Mouse (Mus musculus): ENCODE measurements at regions not wholly inside any gene's neighbourhood (a gene's known extent, or its start where the extent isn't known, plus 50 kb on each side); places are given as distances from the start of the nearest gene placed in this dataset.
A peak's percentile ranks its signal among the peaks of the same experiment; 100 is the strongest.

GRCm38 (mm10) chr3:137728689-137729088 is 57.4 kb downstream of the Gm21962 start:
- no peak for DNase-seq (ENCODE audit: low spot score in 2 of 2)

GRCm38 (mm10) chr3:137729421-137729820 is 58.1 kb downstream of the Gm21962 start:
- DNase-seq (ENCODE audit: low spot score in 2 of 2), result no peak

DNA sequence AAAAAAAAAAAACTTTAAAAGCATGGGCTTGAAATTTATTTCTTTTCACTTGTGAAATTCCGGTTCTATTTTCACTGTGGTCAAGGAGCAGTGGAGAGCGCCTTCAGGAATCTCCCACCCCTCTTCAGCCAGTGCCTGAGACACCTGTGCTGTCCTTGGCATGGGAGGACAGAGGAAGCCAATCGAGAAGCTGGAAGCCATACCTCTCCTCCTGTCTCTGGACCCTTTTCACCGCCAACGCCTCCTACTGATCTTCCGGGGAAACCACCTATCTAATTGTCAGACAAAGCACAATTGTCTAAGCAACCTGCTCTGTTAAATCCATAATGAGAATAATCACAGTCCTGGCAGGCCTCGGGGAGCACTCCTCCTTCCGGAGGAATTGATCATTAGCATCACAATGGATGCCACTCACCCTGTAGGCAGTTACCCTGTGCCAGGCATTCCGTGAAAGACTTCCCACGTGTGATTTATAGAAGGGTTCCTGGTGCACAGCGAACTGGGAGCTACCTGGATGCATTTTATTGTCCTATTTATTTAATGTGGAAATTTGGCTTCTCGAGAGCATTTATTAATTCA is 66.0 kb downstream of the Gm21962 start:
- no peak for DNase-seq (ENCODE audit: low spot score in 2 of 2)

GRCm38 (mm10) chr3:137741528-137741927 is 70.2 kb downstream of the Gm21962 start:
- DNase-seq (ENCODE audit: low spot score in 2 of 2), result no peak

DNA sequence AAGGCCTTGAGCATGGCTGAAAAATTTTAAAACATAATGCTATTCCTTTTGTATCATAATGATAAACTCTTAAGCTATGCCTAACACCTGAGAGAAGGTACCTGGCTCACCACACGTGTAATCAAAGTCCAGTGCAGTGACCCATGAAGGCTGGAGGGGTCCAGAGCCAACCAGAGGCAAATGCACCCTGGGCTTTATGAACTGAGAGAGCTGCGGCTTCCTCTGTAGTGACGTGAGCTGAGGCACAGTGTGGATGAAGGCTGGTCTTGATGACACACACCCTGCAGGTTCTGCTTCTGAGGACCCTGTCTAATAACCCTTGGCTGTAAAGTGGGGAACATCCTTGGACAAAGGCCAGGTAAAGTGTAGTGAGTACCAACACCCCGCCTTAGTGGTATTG is 70.8 kb downstream of the Gm21962 start:
- no peak for DNase-seq (ENCODE audit: low spot score in 2 of 2)

GRCm38 (mm10) chr3:137751732-137752260 is 80.5 kb downstream of the Gm21962 start:
- DNase-seq (ENCODE audit: low spot score in 2 of 2), result no peak

DNA sequence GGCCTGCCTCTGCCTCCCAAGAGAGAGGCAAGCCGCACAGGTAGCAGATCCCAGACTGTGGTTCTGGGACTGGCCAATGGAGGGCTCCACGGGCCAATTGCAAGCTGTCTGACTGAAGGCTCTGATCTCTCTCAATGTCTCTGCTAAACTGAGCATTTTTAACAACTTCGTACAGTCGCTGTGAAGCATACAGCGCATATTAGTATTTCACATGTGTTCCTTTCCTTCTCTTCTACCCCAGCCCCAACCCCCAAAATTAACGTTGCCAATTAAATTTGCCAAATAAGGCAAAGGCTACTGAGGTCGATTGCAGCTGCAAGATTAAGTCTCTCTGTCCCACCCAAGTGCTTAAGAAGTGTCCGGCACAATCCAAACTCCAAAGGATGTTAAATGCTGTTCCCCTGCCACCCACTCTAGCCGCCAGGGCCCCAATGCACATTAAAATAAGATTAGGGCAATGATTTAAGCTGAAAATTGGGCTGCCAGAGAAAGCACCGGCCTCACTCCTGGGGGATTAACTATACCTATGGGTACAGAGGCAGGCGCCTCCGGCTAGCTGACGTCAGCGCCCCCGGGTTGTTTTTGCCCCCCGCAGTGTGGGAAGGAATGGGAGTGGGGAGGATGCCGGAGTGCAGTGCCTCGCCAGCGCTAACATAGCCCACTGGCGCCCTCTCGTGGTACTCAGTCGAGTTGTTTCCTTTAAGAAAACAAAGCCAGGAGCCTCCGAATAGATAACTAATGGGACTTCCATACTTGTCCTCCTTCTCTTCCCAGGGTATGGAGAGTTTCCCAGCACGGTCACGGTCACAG is 81.3 kb downstream of the Gm21962 start:
- peak; percentile 73 to 85 for DNase-seq (ENCODE audit: low spot score in 2 of 2)

- DNase-seq (ENCODE audit: low spot score in 2 of 2), result no peak
Measured at GRCm38 (mm10) chr3:137753257-137753654, 81.9 kb downstream of the Gm21962 start.

DNA sequence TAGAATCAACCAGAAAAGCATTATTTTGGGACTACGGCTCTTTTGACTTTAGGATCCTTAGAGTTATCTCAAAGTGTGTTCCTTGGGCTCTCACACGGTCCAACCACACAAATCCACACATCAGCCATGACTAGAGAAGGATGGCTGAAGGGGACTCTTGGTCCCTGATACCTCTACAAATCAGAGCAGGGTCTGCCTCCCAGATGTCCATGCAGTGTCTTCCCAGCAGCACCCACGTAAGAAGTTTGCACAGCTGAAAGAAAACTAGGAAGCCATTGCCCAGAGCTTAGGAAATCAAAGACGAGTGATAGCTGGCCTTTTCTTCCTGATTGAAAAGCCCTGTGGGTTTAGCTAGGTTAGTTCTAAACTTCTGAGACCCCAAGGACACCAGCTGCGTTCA is 84.1 kb downstream of the Gm21962 start:
- no peak for DNase-seq (ENCODE audit: low spot score in 2 of 2)

- no peak for DNase-seq (ENCODE audit: low spot score in 2 of 2)
Measured at GRCm38 (mm10) chr3:137762213-137762884, 91.0 kb downstream of the Gm21962 start.

GRCm38 (mm10) chr3:137763406-137763805 is 92.1 kb downstream of the Gm21962 start:
- DNase-seq (ENCODE audit: low spot score in 2 of 2), result no peak

GRCm38 (mm10) chr3:137768627-137769026 is 95.7 kb upstream of the H2afz start:
- DNase-seq (ENCODE audit: low spot score in 2 of 2), result no peak

GRCm38 (mm10) chr3:137775076-137775849 is 89.0 kb upstream of the H2afz start:
- no peak for DNase-seq (ENCODE audit: low spot score in 2 of 2)

DNA sequence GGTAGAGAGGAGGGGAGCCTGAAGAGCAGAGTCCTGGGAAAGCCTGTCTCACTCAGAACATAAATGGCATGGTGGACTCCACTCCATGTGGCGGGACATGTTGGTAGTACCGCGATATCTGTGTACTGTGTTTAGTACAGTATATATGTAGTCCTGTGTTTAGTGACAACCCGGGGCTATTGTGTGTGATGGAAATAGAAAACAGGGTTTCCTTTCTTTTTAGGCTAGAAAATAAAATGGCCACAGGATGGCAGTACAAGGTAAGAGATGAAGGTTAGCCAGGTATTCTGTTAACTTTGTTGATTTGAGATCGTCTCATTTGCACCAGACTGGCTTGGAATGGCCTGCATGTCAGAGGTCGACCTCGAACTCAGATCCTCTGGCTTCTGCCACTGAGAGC is 86.2 kb upstream of the H2afz start:
- no peak for DNase-seq (ENCODE audit: low spot score in 2 of 2)

- DNase-seq (ENCODE audit: low spot score in 2 of 2), result no peak
Measured at GRCm38 (mm10) chr3:137780029-137780428, 84.3 kb upstream of the H2afz start.

DNA sequence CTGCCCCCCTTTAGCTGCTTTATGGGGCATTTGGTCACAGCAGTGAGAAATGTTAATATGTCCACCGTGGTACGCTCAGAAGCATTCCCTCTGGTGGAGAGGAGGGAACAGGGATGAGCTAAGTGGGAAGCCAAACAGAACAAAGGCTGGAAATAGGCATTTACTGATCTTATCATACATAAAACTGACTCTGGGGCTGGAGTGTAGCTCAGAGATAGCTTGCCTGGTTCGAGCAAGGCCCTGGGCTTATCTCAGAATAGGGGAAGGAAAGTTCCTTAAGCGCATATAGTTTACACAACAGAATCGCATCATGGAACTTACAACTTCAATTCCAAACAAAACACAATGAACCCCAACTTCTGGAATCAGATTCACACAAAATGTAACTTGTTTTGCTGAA is 81.5 kb upstream of the H2afz start:
- no peak for DNase-seq (ENCODE audit: low spot score in 2 of 2)

- DNase-seq (ENCODE audit: low spot score in 2 of 2), result no peak
Measured at GRCm38 (mm10) chr3:137783937-137784911, 80.1 kb upstream of the H2afz start.

GRCm38 (mm10) chr3:137785224-137785623 is 79.1 kb upstream of the H2afz start:
- no peak for DNase-seq (ENCODE audit: low spot score in 2 of 2)

GRCm38 (mm10) chr3:137785871-137786270 is 78.4 kb upstream of the H2afz start:
- no peak for DNase-seq (ENCODE audit: low spot score in 2 of 2)

DNA sequence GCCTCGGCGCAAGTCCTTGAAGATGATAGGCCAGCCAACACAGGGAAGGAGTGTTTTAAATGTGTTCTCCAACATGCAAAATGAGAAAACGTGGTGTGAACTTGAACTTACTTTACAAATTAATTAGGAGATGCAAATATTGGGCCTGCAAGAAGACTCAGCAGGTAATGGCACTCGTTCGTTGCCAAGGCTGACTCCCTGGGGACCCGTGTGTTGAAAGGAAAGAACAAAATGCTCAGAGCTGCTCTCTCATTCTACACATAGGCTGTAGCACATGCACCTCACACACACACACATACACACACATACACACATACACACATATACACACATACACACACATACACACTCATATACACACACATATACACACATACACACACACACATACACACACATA is 74.6 kb upstream of the H2afz start:
- DNase-seq (ENCODE audit: low spot score in 2 of 2), result no peak

DNA sequence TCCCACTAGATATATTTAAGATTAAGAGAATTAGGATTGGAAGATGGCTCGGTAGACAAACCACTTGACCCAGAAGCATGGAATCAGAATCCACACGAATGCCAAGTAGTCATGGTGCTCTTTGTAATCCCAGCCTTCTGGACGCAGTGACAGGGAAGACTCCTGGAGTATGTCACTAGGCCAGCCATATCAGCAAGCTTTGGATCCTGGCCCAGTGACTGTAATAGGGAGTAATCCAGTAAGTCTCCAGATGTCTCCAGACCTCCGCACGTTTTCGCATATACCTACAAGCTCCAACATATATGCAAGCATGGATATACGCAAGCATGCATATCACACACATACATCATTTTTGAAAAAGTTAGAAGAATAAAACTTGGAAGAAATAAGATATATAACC is 73.9 kb upstream of the H2afz start:
- no peak for DNase-seq (ENCODE audit: low spot score in 2 of 2)
